Mouse (Mus musculus) liver, embryonic 14.5 days (tissue): ENCODE data around the gene Adamts16.

Experiments
- CTCF ChIP-seq: IDR thresholded peaks from 2 replicates; pipeline ENCODE4 v1.5.1; 2016; ENCODE audit warnings: antibody characterized with exemption, low read depth, control low read depth
- EP300 ChIP-seq: IDR thresholded peaks from 2 replicates; pipeline ENCODE4 v1.6.1; 2016; ENCODE audit warnings: antibody characterized with exemption, low read depth

DNA sequence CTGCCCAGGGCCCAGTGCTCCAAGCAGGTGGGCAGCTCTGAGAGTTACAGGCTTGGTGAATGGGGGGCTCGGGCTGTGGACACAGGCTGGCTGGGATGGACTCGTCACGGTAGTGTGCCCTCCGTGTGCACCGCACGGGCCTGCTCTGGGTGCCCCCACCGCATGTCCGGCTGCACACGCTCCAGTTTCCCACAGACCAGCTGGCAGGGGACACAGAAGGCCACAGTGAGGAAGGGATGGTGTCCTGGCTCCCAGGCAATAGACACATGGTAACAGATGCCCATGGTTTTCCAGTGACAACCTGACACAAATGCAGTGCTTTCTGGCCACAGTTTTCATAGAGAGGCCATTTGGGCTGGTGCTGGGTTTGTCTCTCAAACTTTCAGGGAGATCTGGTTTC, 102.8 kb downstream of the Adamts16 start:
- TF ChIP-seq CTCF (no peak), EP300 (no peak)
